Mouse (Mus musculus): ENCODE data around the gene Tecpr2.

The Tecpr2 gene

DNA sequence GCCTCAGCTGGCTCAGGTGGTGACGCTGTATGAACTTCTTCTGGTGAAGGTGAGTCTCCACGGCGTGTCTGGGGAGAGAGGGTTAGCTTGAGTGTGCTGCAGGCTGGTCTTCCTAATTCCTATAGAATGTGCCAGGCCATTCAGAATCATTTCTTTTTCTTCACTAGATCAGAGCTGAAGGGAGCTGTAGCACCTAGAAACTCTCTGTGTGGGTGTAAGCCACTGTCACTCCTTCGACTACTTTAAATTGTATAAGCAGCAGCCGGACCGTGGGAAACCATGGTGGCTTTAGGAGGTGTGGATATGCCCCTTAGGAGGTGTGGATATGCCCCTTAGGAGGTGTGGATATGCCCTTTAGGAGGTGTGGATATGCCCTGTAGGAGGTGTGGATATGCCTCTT, 25.1 kb upstream of the Tecpr2 start:
- DNase-seq (ENCODE audit: low read depth, low spot score) = peak; percentile 47

DNA sequence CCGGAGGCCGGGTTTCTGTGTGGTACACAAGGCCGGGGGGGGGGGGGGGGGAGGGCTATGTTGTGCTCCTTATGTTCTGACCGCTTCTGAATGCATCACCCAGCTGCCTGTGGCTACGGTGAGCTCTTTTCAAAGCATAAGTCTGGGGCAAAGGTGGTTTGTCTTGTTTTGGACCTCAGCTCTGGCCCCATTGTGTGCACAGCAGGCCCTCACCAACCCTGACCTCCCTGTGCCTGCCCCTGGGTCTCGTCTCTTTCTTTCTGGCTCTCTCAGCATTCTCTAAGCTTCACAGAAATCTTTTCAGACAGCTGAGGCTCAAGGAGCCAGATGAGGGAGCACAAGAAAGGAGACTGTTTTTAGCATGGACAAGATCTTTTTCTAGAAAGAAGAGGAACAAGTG, 23.5 kb upstream of the Tecpr2 start:
- DNase-seq (ENCODE audit: low read depth, low spot score) = peak; percentile 16

DNA sequence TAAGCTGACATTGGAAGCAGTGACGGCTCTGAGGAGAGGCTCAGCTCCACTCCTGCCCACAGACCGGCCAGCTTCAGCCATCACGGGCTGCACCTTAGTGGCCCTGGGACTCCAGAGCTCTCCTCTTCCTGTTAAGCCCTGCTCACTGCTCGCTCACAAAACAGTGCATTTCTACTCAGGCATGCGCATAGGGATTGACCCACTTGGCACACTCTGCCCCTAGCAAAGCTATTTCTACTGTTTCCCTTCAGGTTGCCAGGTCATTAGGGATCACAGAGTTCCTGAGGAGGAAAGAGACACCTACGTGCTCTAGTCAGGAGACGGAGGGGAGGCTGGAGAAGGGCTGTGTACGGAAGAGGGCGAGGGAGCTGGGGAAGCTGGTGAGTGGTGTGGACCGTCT, 23.1 kb upstream of the Tecpr2 start:
- DNase-seq (ENCODE audit: low read depth, low spot score) = peak; percentile 80

DNA sequence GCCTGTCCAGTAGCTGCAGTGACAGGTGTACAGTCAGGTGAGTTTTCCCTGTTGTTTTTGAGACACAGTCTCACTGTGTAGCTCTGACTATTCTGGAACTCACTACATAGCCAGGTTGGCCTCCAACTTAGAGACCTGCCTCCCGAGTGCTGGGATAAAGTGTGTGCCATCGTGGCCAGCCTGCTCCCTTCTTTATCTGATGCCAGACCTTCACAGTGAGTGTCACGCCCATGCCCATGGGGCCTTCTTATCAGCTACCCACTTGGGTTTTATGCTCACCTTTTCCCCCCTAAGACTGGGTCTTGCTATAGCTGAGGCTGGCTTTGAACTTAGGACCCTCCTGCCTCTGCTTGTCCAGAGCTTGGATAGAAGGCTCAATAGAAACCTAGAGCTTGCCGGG, 19.0 kb upstream of the Tecpr2 start:
- DNase-seq (ENCODE audit: low read depth, low spot score) = no peak

DNA sequence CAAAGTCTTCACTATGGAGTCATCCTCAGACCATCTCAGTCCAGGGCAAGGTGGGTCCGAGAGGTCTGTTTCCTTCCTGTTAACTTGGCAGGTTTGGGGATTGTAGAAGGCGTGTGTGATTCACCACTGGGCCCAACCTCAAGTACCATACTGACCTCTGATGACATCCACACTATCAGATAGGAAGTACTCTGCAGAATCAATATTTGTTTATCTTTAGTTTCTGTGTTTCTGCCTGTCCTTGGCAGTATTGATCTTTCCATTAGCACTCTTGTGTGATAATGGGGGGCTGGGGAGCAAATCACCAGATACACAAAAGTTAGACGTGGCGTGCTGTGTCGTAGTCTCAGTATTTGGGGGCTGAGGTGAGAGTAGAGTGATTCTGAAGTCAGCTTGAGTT, 17.8 kb upstream of the Tecpr2 start:
- DNase-seq (ENCODE audit: low read depth, low spot score) = no peak

DNA sequence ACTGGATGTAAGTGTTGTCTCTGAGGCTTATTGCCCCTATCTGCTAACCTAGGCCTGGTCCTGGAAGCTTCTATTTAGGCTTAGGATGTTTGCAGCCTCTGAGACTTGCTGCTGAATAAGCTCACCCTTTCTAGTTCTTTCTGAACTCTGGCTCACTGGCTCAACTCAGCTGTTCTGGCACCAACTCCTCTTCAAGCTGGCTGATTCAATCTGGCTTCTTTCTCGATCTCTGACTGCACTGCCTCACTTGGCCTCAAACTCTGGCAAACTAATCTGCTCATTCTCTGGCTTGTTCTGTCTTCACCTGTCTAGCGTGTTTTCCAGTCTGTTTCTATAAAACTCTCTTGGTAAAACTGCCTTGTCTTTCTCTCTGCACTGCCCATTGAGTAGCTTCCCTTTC, 13.7 kb upstream of the Tecpr2 start:
- no peak for DNase-seq (ENCODE audit: low read depth, low spot score)

DNA sequence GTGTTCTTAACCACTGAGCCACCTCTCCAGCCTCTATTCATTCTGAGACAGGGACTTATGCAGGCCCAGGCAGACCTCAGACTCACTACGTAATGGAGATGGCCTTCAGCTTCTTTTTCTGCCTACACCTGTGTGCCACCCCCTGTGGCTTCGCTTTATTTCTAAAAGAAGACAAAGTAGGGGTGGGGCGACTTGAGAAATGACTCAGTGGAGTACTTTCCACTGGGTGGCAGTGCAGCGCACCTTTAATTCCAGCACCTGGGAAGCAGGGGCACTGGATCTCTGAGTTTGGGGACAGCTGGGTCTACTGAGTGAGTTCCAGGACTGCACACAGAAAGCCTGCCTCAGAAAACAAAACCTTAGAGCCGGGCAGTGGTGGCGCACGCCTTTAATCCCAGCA, 6.8 kb upstream of the Tecpr2 start:
- DNase-seq (ENCODE audit: low read depth, low spot score) = peak; percentile 55

DNA sequence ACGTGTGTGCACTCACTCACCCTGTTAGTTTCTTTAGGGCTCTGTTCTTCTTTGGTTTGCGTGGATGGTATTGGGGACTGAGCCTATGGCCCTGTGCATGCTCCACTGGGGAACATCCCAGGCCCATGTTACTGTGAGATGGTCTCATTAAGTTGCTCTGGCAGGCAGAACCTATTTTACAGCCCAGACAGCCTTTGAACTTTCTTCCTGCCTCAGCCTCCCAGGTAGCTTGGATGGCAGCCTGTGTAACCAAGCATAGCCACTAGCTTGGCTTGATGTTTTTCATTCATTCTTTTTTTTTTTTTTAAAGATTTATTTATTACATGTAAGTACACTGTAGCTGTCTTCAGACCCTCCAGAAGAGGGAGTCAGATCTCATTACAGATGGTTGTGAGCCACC, 3.8 kb upstream of the Tecpr2 start:
- no peak for DNase-seq (ENCODE audit: low read depth, low spot score)

DNA sequence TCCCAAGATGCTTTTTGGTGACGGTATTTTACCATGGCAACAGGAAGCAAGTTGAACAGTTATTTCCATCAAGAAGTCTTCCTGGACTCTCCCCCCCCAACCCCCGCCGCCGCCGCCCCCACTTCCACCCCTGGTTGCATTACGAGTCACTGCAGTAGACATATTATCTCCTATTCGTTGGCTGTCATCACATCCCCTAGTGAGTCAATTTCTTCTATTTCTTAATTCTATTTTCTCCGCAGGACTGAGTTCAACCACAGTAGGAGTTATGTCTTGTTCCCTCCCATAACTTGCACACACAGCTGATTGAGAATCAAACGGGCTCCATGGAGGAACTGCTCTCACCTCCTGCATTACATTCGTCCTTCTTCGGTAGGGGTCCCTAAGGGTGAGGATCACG, 958 bp upstream of the Tecpr2 start:
- no peak for DNase-seq (ENCODE audit: low read depth, low spot score)

DNA sequence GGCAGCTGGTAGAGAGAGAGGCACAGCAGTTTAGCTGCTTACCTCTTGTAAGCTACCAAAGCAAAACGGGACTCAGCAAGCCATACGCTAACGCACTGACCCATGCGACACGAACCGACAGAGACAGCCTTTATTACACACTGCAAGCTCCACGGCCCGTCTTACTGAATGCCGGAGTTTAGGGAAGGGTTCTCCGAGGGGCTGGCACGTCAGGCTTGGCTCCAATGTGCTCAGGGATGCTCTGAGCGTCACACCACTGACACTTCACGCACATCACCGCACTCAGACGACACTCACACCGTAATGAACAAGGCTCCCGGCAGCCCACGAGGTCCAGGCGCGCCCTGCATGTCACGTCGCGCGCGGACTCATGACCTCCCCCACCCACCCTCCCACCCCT, 458 bp upstream of the Tecpr2 start:
- DNase-seq (ENCODE audit: low read depth, low spot score) = no peak

DNA sequence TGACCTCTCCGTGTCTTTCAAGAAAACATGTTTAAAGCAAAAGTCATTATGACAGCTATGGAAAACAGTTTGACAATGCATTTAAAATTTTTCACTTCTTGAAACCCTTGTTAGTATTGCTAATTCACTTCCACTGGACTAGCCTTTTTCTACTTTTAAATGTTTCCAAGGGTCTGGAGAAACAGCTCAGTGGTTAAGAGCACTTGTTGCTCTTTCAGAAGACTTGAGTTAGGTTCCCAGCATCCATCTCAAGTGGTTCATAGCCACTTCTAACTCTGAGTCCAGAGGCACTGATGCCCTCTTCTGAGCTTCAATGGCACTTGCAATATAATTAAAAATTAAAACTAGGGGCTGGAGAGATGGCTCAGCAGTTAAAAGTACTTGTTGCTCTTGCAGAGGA, 2.8 kb downstream of the Tecpr2 start:
- no peak for DNase-seq (ENCODE audit: low read depth, low spot score)

DNA sequence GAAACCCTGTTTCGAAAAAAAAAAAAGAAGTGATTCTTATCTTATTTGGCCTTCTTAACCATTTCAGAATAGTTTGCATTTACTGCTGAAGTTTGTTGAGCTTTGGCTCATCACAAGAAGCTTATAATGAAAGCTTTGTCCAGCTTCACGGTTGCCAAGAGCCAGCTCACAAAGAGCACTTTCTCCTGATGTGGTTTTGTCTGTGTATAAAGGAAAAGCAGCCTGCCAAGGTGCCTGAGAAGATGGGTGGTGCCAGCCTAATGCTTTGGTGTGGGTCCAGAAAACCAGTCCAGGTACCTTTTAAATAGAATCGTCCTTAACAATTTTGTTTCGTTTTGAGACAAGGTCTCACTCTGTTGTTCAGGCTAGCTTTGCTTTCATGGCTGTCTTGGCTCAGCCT, 13.0 kb downstream of the Tecpr2 start:
- DNase-seq (ENCODE audit: low read depth, low spot score) = peak; percentile 63

DNA sequence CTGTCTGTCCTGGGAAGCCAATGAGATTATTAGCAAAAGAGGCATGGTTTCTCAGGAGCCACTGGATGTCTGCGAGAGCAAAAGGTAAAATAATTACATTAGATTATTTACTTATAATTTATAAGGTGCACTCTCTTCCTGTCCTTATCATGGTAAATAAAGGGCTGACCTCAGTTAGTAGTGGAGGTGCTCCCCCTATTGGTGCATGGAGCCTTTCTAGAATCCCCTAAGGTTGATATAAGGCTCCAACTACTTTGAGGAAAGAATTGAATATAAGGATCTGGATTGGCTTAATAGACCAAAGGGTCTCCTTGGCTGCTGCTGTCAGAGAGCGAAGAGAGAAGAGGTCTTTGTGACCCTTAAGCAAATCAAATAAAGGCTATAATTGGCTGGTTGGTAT, 14.5 kb downstream of the Tecpr2 start:
- DNase-seq (ENCODE audit: low read depth, low spot score) = no peak

DNA sequence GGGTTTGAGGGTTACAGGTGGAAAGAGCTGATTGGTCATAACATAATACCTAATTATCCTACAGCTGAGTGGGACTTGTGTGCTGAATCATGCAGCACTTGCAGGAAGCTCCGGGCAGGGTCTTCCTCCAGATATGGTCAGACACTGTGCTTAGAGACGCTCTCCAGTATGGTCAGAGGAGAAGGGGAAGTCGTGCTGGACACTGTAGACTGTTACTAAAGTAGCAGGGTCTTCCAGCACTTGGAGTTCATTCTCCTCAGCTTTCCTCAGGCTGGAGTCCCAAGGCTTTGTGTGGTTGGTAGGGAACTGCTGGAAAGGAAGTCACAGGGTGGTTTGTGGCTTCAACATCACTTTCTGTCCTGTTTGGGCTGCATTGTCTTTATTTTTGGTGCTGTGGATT, 18.8 kb downstream of the Tecpr2 start:
- no peak for DNase-seq (ENCODE audit: low read depth, low spot score)

DNA sequence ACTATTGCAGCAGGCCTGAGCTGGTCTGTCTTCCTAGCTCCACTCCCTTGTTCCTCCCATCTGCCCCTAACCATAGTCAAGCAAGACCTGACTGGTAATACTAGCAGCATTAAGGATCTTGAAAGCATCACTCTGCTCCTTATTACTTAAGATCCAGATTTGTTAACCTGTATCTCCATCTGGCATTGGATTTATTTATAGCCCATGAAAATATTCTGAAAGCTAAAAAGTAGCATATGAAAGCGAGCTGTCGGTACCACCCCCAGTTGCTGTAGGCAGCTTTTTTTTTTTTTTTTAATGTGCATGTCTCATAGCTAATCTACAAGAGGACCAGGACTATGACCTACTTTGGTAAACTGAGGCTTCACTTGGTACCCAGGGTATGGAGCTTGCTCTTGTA, 20.9 kb downstream of the Tecpr2 start:
- DNase-seq (ENCODE audit: low read depth, low spot score) = peak; percentile 79

DNA sequence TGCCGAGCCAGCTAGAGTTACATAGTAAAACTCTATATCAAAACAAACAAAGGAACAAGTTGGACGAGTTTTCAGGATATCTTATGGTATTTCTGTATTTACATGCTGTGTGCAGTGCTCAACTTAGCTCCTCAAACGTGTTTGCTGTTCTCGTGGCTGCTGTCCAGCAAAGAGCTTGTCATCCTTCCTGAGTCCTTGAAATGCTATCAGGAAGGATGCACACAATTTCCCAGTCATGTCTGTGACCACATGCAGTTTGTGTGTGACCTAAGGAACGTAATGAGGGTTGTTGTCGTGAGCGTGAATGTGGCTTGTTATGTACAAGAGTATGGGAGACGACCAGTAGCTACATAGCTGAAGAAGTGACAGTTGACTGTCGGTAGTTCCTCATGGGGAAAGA, 26.7 kb downstream of the Tecpr2 start:
- DNase-seq (ENCODE audit: low read depth, low spot score) = no peak

DNA sequence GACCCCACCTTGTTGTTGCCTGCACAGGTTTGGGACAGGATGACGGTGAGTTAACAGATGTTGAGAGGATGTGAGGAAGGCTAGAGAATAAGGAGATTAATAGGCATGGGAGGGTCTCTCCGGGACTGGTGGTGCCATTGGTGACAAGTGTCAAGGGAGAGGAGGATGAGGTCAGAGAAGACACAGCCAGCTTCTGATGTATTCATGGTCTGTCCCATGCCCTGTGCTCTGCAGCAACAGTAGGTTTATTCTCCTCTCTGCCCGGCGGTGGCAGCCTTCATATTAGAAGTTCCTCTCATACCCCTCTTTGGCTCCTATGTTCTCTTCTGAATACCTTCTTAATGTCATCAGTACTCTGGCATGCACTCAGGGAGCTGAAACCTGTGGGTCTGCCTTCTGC, 31.2 kb downstream of the Tecpr2 start:
- peak; percentile 58 for DNase-seq (ENCODE audit: low read depth, low spot score)

DNA sequence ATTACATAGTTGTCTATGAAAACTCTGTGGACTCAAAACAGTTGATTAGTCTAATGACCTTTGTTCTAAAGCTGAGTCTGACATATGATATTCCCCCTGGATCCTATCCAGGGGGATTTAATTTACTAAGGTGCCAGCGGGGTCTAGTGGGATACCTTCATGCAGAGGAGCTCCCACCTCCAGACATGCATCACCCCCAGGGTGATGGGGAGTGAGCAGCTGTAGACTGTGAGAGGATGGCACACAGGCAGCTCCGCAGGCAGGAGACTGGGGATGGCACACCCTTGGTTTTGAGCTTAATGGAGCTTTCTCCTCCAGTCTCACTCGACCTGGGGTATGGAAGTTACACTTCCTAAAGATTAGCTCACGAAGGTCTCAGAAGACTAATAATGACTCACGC, 32.5 kb downstream of the Tecpr2 start:
- no peak for DNase-seq (ENCODE audit: low read depth, low spot score)

DNA sequence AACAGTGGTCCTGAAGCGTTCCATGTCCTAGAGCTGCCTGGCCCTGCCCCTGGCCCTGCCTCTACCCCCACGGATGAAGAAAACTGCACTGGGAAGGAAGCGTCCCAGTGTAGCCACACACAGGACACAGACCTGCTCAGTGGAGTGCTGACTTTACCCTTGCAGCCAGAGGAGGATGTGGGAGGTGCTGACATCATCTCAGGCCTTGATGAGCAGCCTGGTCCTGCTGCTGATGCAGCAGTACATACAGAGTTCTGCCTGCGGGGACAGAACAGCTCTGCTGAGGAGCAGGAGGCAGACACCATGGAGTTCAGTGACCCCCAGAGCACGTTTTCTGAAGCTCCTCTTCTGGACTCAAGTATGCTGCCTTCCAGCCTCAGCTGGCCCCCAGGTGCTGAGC, 43.8 kb downstream of the Tecpr2 start:
- peak; percentile 77 for DNase-seq (ENCODE audit: low read depth, low spot score)

DNA sequence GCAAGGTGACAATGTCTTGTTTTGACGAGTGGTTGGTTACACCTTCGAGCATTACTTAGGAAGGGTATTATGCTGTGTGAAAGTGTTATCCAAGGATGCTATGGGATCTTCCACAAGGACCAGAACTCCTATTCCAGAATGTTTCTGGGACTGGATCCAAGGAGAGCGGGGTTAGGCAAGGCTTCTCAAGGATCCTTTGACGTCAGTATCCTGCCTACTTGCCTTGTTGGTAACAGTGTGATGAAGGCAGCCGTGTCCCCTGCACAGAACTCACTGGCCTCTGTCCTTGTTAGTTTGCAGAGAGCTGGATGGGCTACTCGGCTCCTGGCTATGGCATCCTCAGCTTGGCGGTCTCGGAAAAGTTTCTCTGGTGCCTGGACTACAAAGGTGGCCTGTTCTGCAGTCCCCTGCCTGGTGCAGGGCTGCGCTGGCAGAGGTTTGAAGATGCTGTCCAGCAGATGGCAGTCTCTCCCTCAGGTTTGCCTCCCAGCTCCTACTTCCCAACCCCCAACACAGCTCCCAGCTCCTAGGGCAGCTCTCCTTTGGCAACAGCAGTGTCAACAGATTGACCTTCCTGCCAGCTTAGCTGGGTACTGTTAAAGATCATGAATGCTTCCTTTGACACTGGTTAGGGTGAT, 47.0 kb downstream of the Tecpr2 start:
- peak; percentile 98 for DNase-seq (ENCODE audit: low read depth, low spot score)

DNA sequence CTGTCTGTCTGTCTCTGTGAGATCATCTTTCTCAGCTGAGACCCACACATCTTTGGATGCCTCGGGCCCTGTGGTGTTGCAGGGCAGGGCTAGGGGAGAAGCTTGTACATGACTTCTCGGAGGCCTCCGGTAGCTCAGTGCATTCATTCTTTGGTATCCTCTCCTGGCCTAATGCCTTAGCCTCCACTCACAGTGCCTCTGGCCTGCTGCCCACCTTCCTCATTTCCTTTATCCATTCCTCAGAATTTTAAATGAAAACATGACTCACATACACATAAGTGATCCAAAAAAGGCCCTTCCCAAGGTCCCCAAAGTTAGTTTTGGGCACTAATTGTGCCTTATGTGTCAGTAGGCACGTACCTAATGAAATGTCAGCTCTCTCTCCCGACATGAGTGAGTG, 48.4 kb downstream of the Tecpr2 start:
- no peak for DNase-seq (ENCODE audit: low read depth, low spot score)

DNA sequence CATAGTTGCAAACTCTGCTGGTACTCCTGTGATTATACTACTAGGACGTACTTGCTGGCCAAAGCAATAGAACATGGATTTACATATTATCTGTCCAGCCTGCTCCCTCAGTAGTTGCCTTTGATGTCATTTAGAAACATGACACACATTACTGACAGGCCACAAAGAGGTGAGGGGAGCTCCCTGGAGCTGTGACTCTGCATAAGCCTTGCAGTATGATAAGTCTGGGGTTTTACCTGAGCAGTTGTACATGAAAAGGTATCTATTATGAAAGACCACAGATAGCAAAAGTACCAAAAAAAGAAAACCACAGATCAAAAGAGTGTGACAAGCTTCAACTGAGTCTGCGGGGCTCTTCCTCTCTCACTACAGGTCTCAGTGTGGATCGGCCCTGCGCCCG, 50.3 kb downstream of the Tecpr2 start:
- DNase-seq (ENCODE audit: low read depth, low spot score) = no peak

DNA sequence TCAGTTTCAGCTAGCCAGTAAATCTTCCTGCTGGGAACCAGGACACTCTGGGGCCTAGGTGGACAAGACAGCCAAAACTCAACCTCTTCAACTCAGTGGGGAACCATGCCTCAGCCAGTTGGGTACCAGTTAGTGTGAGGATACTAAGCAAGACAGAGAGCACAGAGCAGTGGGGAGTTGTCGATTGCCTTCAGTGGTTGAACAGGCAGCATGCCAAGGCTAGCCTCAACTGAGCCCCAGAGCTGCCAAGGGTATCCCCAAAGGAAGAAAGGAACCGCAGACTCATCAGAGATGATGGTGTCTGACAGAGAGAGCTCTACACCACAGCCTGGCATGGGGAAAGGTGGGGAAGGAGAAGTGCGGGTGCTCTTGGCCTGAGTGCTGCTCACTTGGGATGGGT, 51.8 kb downstream of the Tecpr2 start:
- DNase-seq (ENCODE audit: low read depth, low spot score) = no peak

DNA sequence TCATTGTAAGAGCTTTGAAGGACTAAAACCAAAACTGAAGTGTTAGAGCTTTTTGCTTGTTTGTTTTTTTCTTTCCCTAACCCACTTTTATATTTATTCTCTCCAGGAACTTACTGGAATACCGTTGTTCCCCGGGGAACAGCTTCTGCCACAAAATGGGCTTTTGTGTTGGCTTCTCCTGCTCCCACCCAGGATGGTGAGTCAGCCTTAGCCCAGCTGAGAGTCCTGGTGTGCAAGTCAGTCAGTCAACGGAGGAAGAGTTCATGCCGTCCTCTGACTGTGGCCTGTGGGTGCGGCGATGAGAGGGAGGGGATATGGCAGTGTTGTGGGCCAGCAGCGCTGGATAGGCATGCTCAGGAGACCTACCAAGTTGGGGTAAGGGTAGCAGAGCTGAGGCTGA, 57.2 kb downstream of the Tecpr2 start:
- DNase-seq (ENCODE audit: low read depth, low spot score) = peak; percentile 68

Measured in brain, adult 2 months (tissue).